Mouse (Mus musculus): Measurements from ENCODE around the gene Zfp36.

GRCm38 (mm10) chr7:28362441-28363060 lies 17.5 kb downstream of the Zfp36 start:
- no peak for TF ChIP-seq CTCF (IDR thresholded peaks at IDR 0.05; ENCODE audit: low read depth)
- no peak for TF ChIP-seq EP300 (IDR thresholded peaks at IDR 0.05; ENCODE audit: low read depth)

Measured in heart, postnatal 0 days (tissue).